Mouse (Mus musculus) fat pad, adult 2 months (tissue): ENCODE results near the gene 1700008O03Rik.

Source experiments
- DNase-seq: peaks from one replicate; pipeline ENCODE4 v3.0.0-alpha.2; 2011; ENCODE audit warnings: low read depth, low spot score; ENCODE audit errors: extremely low read depth

The 1700008O03Rik gene

GRCm38 (mm10) chr7:44378290-44378689 lies 7.3 kb downstream of the 1700008O03Rik start:
- no peak for DNase-seq

GRCm38 (mm10) chr7:44375793-44376192 lies 9.8 kb downstream of the 1700008O03Rik start:
- DNase-seq, result no peak

GRCm38 (mm10) chr7:44375207-44375606 lies 10.4 kb downstream of the 1700008O03Rik start:
- no peak for DNase-seq

GRCm38 (mm10) chr7:44374756-44375155 lies 10.9 kb downstream of the 1700008O03Rik start:
- DNase-seq, result no peak

- DNase-seq, result peak; percentile 59
These were observed 11.5 kb downstream of the 1700008O03Rik start for GRCm38 (mm10) chr7:44373889-44374652.

- no peak for DNase-seq
These were observed 12.2 kb downstream of the 1700008O03Rik start for GRCm38 (mm10) chr7:44373460-44373859.

GRCm38 (mm10) chr7:44372678-44373077 lies 12.9 kb downstream of the 1700008O03Rik start:
- DNase-seq, result no peak

- DNase-seq, result no peak
These were observed 24.8 kb downstream of the 1700008O03Rik start for GRCm38 (mm10) chr7:44360792-44361301.

- DNase-seq, result peak; percentile 16
These were observed 25.5 kb downstream of the 1700008O03Rik start for GRCm38 (mm10) chr7:44359908-44360672.

GRCm38 (mm10) chr7:44358886-44359654 lies 26.6 kb downstream of the 1700008O03Rik start:
- DNase-seq, result no peak

- no peak for DNase-seq
These were observed 27.6 kb downstream of the 1700008O03Rik start for GRCm38 (mm10) chr7:44358012-44358411.

- no peak for DNase-seq
These were observed 28.1 kb downstream of the 1700008O03Rik start for GRCm38 (mm10) chr7:44357531-44357930.

- DNase-seq, result no peak
These were observed 28.8 kb downstream of the 1700008O03Rik start for GRCm38 (mm10) chr7:44356590-44357481.

- DNase-seq, result no peak
These were observed 30.2 kb downstream of the 1700008O03Rik start for GRCm38 (mm10) chr7:44355411-44355810.

GRCm38 (mm10) chr7:44353601-44354340 lies 31.8 kb downstream of the 1700008O03Rik start:
- no peak for DNase-seq

GRCm38 (mm10) chr7:44352750-44353600 lies 32.6 kb downstream of the 1700008O03Rik start:
- DNase-seq, result no peak

GRCm38 (mm10) chr7:44351881-44352749 lies 33.5 kb downstream of the 1700008O03Rik start:
- no peak for DNase-seq
